Mouse (Mus musculus): ENCODE results near the gene Slc8b1. TPM values are rescaled to one million over a fixed set of nuclear protein-coding genes. Genes with fewer than 3 reads are reported as not detected.

The Slc8b1 gene
- total RNA-seq, 2 experiments from 2014 or later: 4.2 to 8.2 TPM

DNA sequence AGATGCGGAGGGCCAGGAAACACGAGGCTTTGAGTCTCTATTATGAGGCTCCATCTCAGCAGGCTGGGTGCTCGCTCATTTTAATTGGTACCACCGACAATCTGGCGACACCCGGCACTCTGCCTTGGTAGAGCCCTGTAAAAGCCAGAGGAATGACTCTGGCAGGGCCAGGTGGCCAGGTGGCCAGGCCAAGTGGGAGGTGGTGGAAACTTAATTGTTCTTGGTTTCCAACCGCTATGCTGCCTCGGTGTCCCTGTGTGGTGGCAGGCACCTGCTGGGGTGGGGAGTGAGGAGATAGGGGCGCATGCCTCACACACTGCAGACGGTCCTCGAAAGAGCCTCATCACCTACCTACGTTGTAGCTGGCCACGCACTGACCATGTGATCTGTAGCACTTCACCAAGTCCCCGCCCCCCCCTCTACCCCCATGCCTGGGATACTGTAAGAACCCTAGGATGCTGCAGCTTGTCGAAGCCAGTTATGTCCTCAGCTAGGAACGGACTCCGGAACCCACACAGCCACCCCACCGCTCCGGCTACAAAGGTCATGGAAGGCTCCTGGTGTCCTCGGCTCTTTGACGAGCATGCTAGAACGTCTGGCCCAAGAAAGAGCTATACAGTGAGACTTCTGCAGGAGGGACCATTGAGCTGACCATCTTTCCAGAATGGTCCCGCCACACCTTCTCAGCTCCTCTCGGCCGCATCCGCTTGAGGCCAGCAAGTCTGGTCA lies 69.1 kb downstream of the Slc8b1 start:
- DNase-seq (ENCODE audit: low spot score in 2 of 2): no peak
- intact Hi-C loops (cut with DNase I): no loop called here

DNA sequence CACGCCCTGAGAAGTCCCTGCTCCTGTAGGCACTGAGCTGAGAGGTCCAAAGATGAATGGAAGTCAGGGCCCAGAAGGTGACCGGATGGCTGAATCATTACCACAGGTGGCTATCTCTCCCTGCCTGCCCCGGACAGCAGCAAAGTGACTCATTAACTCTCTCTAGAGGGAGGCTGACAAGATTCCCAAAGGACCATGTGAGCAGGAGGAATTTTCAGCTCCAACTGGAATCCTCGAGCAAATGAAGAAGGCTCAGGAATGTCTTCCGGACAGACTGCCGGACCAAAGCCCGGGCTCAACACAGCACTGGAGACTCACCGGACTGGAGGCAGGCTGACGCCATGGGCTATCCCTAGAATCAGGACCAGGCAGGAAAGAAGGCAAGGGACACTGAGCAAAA lies 71.0 kb downstream of the Slc8b1 start:
- no peak for DNase-seq (ENCODE audit: low spot score in 2 of 2)
- intact Hi-C loops (cut with DNase I): no loop called here

DNA sequence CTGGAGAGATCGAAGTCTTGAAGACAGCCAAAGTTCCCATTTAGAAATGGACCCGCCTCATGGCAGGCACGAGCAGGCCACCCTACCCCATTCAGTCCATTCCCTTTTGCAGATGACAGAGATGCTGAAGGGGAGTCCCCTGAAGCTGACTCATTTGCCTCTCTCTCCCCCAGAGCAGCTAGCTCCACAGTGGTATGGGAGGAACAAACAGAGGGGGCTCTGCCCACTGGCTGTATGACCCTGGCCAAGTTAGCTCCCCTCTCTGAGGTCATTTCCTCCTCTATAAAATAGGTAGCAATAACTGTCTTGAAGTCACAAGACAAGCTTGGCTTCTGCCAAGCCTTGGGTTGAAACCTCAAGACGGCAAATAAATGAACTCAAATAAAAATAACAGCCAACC lies 72.5 kb downstream of the Slc8b1 start:
- no peak for DNase-seq (ENCODE audit: low spot score in 2 of 2)
- intact Hi-C loops (cut with DNase I): no loop called here

Other genes starting within 250 kb of the Slc8b1 start
- gene Lhx5, start 79.5 kb upstream of the Slc8b1 start, total RNA-seq (2021): not detected
- 1 to 10 TPM; 5.5 to 5.7 TPM for gene Sdsl, start 38.4 kb upstream of the Slc8b1 start, total RNA-seq (2021)
- not detected for gene Sds, start 34.6 kb upstream of the Slc8b1 start, total RNA-seq (2021)
- gene Plbd2, start 7.5 kb upstream of the Slc8b1 start, total RNA-seq (2021): 10 to 100 TPM; 57.2 to 66.1 TPM
- gene Tpcn1, start 77.5 kb downstream of the Slc8b1 start, total RNA-seq (2021): 10 to 100 TPM; 32.9 to 36.0 TPM
- 1 to 10 TPM in 1 of 2 experiments, under 1 TPM in 1; 0.81 to 1.1 TPM for gene Iqcd, start 77.8 kb downstream of the Slc8b1 start, total RNA-seq (2021)
- 10 to 100 TPM; 35.7 to 36.3 TPM for gene Rita1, start 101.4 kb downstream of the Slc8b1 start, total RNA-seq (2021)
- gene Ddx54, start 101.6 kb downstream of the Slc8b1 start, total RNA-seq (2021): 10 to 100 TPM; 36.9 to 43.1 TPM
- gene Cfap73, start 123.1 kb downstream of the Slc8b1 start, total RNA-seq (2021): not detected
- 10 to 100 TPM; 90.0 to 92.7 TPM for gene Rasal1, start 137.6 kb downstream of the Slc8b1 start, total RNA-seq (2021)
- gene Dtx1, start 200.8 kb downstream of the Slc8b1 start, total RNA-seq (2021): 10 to 100 TPM; 67.3 to 71.3 TPM
- under 1 TPM in 1 of 2 experiments, not detected in 1; 0.23 TPM for gene Oas2, start 238.7 kb downstream of the Slc8b1 start, total RNA-seq (2021)

Measured in left cerebral cortex, postnatal 36 days (tissue).